Mouse (Mus musculus): ENCODE results near the gene Gm17689. TPM values are rescaled to one million over a fixed set of nuclear protein-coding genes. Genes with fewer than 3 reads are reported as not detected.

Gm17689 gene
- polyA plus RNA-seq (2012; rRNA removed) = not detected in 2 replicates

DNA sequence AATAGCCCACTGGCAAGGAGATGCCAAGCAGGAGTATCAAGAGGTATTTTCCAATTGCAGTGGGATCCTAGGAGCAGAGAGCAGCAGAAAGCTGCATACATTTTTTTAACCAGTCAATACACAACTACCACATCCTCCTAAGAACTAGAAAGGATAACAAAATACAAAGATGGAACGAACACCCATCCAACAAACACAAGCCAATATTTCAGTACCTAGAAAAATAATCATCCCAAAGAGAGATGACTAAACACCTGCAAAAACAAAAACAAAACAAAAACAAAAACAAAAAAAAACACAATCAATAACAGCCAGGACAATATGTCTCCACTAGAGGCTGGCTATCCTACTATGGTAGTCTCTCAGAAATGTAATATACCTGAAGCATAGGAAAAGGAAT lies at the start of gene Gm17689:
Gene Gm17689, minus strand, starts transcription at position 101 of the 400 bp plus-strand sequence.

DNA sequence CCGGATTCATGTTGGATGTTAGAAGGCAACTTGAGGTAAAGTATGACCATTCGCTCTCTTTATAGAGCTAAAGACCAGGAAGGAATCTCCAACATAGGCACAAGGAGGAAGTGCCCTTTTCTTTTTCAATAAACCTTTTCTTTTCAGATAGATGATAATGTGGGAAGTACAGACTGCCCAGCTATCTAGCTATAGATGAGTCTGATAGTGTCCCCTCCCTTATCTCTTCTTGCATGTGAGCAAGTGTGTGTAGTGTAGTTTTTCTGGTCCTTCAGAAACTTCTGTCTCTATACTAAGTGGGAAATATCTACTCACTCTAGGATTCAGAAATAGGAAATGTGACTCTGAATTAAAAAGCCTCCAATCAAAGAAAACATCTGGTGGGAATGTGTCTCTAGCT lies 40.6 kb downstream of the Gm17689 start, which contains the start of gene Gm5615:
Gene Gm5615, minus strand, starts transcription at position 101 of the 400 bp plus-strand sequence.

Other genes with a start within 250 kb of the Gm17689 start
- gene Gm7257, start 150.8 kb downstream of the Gm17689 start, polyA plus RNA-seq (2012; rRNA removed) = not detected in 2 replicates
- gene Gm9513, start 107.0 kb downstream of the Gm17689 start, polyA plus RNA-seq (2012; rRNA removed) = not detected in 2 replicates
- gene Gm5615, start 40.7 kb downstream of the Gm17689 start, polyA plus RNA-seq (2012; rRNA removed) = not detected in 2 replicates
- gene A630095E13Rik, start 60.7 kb upstream of the Gm17689 start, polyA plus RNA-seq (2012; rRNA removed) = not detected in 2 replicates
- gene Acrv1, start 110.6 kb upstream of the Gm17689 start, polyA plus RNA-seq (2012; rRNA removed) = not detected in 2 replicates
- gene Chek1, start 144.4 kb upstream of the Gm17689 start, polyA plus RNA-seq (2012; rRNA removed) = 32.4 and 33.6 TPM in 2 replicates
- 67.1 and 157 TPM in 2 replicates for gene Stt3a, start 185.0 kb upstream of the Gm17689 start, polyA plus RNA-seq (2012; rRNA removed)
- 59.4 and 89.8 TPM in 2 replicates for gene Ei24, start 214.8 kb upstream of the Gm17689 start, polyA plus RNA-seq (2012; rRNA removed)
- 137 and 259 TPM in 2 replicates for gene Fez1, start 239.2 kb upstream of the Gm17689 start, polyA plus RNA-seq (2012; rRNA removed)

Measured in central nervous system, embryonic 11.5 days (tissue).